Mouse (Mus musculus): ENCODE data around the gene Ccr7. TPM values are rescaled to one million over a fixed set of nuclear protein-coding genes. Genes with fewer than 3 reads are reported as not detected.
A peak's percentile ranks its signal among the peaks of the same experiment; 100 is the strongest.

Ccr7 gene
- total RNA-seq, 2 experiments from 2014 or later: 0.17 TPM; not detected in 1

DNA sequence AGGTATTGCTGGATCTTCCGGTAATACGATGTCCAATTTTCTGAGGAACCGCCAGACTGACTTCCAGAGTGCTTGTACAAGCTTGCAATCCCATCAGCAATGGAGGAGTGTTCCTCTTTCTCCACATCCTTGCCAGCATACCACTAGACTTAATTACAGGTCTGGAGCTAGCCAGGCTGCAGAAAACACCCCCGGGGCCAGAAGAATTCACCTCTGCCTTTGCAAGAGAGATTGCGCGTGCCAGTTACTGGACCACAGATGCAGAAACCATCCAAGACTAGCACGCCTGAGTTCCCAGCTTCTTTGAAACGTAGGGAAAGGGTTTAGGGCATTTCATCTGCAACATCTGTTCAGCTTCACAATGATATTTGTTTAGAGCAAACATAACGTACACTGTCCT is 15.9 kb downstream of the Ccr7 start:
- ATAC-seq (replicated peaks; ENCODE audit: poor library complexity): no peak

DNA sequence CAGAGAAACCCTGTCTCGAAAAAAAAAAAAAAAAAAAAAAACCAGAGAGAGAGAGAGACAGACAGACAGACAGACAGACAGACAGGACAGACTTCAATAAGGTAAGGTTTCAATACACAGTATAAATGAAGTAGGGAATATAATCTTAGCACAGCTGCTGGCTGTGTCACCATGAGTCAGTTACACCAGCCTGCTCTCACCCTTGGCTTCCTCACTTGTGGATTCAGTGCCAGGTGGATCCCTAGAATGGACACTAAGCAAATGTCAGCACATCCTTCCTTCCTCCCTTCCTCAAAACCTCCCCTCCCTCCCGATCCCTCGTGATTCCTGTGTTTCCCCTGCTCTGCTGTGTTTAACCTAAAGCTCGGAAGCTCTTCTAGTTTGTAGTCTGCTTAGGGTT is 17.5 kb downstream of the Ccr7 start:
- ATAC-seq (replicated peaks; ENCODE audit: poor library complexity): no peak

GRCm38 (mm10) chr11:99136961-99137360 is 17.9 kb downstream of the Ccr7 start:
- ATAC-seq (replicated peaks; ENCODE audit: poor library complexity): no peak

- ATAC-seq (replicated peaks; ENCODE audit: poor library complexity): no peak
These were observed 18.5 kb downstream of the Ccr7 start for GRCm38 (mm10) chr11:99136361-99136760.

- ATAC-seq (replicated peaks; ENCODE audit: poor library complexity): no peak
These were observed 19.8 kb downstream of the Ccr7 start for GRCm38 (mm10) chr11:99135047-99135440.

- ATAC-seq (replicated peaks; ENCODE audit: poor library complexity): no peak
These were observed 20.4 kb downstream of the Ccr7 start for GRCm38 (mm10) chr11:99134266-99135046.

GRCm38 (mm10) chr11:99133285-99133897 is 21.5 kb downstream of the Ccr7 start:
- ATAC-seq (replicated peaks; ENCODE audit: poor library complexity): peak; percentile 52

GRCm38 (mm10) chr11:99132091-99132730 is 22.7 kb downstream of the Ccr7 start:
- ATAC-seq (replicated peaks; ENCODE audit: poor library complexity): no peak; the same call in 1 of the 2 replicates

- ATAC-seq (replicated peaks; ENCODE audit: poor library complexity): no peak
These were observed 23.4 kb downstream of the Ccr7 start for GRCm38 (mm10) chr11:99131463-99131840.

DNA sequence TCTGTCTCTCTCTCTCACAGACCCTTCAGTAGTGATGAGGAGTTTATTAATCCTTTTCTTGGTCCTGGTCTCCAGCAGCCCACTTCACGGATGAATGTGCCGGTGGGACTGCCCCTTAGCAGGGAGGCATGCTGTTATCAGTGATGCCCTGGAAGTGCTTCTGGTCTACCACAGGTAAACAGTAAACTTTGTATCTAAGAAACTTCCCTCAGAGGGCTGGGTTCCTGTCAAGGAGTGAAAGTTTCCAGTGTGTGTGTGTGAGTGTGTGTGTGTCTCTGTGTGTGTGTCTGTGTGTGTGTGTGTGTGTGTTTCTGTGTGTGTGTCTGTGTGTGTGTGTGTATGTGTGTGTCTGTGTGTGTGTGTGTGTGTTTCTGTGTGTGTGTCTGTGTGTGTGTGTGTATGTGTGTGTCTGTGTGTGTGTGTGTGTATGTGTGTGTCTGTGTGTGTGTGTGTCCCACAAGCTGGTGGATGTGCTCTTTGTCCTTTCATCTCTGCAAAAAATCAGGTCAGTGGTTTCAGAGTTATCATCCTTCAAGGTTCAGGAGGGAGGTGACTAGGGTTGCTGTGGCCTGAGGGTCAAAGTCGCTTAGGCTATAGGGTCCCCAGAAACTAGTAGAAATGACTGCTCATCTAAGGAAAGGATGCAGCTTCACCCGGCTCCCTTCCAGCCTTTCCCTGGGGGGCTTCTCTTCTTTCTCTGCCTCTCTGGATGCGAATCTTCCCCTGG is 24.0 kb downstream of the Ccr7 start:
- ATAC-seq (replicated peaks; ENCODE audit: poor library complexity): no peak

DNA sequence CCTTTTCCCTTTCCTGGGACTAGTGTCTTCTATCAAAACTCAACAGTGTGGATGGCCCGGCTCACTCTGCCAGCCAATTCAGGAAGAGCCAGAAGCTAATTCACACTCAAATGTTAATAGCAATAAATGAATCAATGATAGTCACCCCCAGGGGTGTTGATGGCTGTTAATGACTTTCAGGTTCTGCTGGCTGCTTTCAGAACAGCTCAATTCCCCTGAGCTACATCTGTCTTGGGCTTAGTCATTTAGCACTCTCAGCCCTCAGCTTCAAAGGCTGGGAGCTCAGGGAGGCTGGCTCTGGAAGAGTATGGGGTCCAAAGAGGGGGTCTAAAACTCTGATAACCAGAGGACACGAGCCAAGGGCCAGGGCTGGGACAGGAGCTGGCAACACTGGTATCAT is 25.6 kb downstream of the Ccr7 start:
- no peak for ATAC-seq (replicated peaks; ENCODE audit: poor library complexity)

DNA sequence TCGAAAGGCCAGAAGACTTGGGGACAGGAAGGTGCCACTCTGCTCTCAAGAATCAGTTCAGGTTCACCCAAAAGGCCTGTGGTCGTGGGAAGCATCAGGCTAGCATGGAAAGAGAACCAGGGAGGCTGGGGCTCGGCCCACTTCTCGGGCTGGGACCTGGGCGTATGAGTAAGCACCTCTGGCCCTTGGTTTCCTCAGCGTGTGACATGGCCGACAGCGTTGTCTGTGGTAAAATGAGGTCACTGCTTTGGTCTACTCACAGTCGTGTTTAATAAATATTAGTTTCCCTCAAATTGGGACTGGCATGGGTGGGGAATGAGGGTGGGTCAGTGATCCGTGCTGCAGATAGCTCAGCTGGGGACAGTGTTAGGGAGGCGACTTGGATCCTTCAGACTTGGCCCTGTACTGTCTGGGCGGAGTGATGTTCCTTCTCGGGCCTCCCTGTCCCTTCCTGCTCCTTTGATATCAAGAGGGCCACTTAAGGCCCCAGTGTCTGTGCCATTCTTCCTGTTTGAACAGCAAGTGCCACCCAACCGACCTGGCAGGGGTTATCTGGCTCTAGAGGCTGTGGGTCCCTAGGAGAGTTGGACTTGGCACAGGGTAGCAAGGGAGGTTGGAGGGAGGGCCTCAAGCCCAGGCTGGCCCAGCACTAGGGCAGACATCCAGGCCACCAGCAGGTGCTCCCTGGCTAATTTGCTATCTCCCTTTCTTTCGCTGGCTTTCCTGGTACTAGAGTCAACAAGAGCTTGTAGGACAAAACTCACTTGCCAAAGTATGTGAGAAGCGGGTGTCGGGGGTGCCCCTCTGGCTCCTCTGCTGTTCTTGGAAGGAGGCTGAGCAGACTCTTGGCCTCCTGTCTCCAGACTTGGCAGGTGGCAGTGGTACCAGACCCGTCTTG is 26.8 kb downstream of the Ccr7 start:
- ATAC-seq (replicated peaks; ENCODE audit: poor library complexity): peak; percentile 43

DNA sequence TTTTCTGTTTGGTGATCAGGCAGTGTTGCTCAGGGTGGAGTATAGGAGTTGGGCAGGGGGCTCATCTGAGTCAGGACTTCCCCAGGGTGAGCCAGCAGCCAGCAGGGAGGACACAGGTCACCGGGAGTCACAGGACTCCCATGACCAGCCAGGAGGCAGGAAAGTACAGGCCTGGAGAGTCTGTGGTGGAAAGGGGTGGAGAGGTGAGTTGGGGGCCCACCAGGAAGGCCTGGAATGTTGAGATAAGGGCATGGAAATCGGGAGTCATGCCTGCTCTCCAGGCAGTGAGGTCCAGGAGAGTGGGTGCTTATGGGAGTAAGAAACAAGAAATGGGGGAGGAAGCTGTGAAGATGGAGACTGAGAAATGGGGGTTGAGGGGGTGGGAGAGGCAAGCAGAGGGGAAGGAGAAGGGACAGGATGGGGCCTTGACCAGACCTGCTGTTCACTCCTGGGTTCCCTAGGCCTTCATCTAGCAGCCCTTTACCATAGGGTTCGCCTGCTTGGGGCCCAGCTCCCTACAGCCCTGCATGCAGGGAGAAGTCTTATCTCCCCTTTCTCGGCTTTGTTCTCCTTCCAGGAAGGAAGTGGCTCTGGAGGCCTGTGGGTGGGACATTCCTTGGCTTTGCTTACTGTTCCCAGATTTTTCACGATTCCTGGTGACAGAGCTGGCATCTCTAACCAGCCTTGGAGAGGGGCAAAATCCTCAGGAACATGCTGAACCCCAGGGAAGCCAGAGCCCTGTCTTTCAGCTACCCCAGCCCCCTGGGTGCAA is 28.2 kb downstream of the Ccr7 start:
- no peak for ATAC-seq (replicated peaks; ENCODE audit: poor library complexity)

DNA sequence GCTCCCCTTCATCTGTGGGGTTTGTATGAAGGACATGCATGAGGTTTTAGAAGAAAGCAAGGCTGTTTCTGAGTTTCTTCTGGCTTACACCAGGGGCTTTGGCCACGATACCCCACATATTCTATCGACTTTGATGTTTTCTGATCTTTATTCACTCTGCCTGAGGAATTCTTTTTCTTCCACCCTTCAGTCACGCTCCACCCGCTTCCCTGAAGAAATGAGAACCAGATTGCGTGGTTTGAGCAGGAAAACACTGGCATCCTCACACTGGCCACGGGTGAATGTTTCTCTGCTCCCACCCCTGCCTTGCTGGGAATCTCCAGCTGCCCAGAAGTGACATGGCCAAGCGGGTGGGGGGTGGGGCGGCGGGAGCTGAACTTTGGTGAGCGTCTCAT is 30.2 kb downstream of the Ccr7 start:
- no peak for ATAC-seq (replicated peaks; ENCODE audit: poor library complexity)

GRCm38 (mm10) chr11:99123977-99124634 is 30.8 kb downstream of the Ccr7 start:
- ATAC-seq (replicated peaks; ENCODE audit: poor library complexity): peak; percentile 75

- no peak for ATAC-seq (replicated peaks; ENCODE audit: poor library complexity)
These were observed 32.2 kb downstream of the Ccr7 start for GRCm38 (mm10) chr11:99122703-99123102.

DNA sequence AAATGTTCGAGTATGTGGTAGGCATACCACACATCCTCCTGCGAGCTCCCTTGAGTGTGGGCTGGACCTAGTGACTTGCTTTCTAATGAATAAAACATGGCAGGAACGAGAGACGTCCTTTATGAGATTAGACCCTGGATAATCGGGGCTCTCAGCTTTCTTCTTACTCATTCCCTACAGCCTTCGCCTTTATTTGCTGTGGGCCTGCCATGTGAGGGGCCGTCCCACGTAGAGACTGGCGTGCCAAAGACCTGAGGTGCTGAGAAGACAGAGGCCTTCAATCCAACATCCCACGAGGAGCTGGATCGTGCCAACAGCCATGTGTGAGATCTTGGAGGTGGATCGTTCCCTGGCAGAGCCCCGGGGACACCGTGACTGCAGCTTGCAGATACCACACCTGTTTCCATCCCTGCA is 33.7 kb downstream of the Ccr7 start:
- ATAC-seq (replicated peaks; ENCODE audit: poor library complexity): no peak

DNA sequence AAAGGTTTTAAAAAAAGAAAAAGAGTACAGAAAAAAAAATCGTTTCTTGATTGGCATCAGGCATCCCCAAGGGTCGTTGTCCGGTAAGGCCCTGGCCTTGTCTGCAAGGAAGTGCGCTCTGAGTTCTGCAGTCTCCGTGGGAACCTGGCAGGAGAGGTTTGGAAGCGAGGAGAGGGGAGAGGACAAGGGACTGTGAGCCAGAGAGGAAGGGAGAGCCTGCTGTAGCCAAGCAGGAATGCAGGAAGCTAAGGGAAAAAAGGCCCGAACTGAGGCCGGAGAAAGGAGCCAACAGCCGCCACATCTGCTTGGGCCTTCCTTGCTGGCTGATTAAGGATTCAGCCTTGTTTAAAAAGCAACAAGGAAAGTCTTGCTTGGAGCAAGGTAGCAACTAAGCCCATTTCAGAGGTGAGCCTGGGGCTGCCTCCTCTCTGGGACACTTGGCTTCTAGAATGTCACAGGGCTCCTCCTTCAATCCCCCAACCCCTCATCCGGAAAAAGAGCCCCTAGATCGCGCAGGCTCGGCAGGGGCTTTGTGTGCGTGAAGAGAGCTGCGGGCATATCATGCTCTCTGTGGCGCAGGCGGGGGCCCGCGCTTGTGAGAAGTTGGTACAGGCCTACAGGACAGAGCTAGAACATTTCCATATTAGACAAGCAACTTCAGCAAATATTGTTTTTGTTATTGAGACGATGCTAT is 34.2 kb downstream of the Ccr7 start:
- ATAC-seq (replicated peaks; ENCODE audit: poor library complexity): no peak

- ATAC-seq (replicated peaks; ENCODE audit: poor library complexity): no peak
These were observed 35.9 kb downstream of the Ccr7 start for GRCm38 (mm10) chr11:99118963-99119362.
